Mouse (Mus musculus) embryonic facial prominence, embryonic 11.5 days (tissue): Measurements from ENCODE around the gene Nicn1. TPM values are rescaled to one million over a fixed set of nuclear protein-coding genes. Genes with fewer than 3 reads are reported as not detected.
A peak's percentile ranks its signal among the peaks of the same experiment; 100 is the strongest.

Source experiments
- ATAC-seq: fragments of 200-750 bp; cut with Nextera tagmentation; replicated peaks from 2 replicates; pipeline ENCODE4 v1.8.0; 2017; ENCODE audit warnings: low read depth; ENCODE audit not compliant: insufficient number of reproducible peaks, low FRiP score, low TSS enrichment
- DNase-seq: peaks from one replicate; pipeline ENCODE4 v3.0.0-alpha.2; 2015; ENCODE audit warnings: low spot score
- H3K27ac ChIP-seq: fragments of 300-500 bp; sonication (generic); replicated peaks from 2 replicates; pipeline ENCODE4 v1.5.1; 2014; ENCODE audit warnings: mild to moderate bottlenecking, low read depth, low read length, control low read depth
- H3K27me3 ChIP-seq: fragments of 300-500 bp; sonication (generic); 2 replicates; pipeline ENCODE4 v1.6.1; 2014; ENCODE audit warnings: mild to moderate bottlenecking, low read length, moderate library complexity, mixed read lengths; ENCODE audit not compliant: control insufficient read depth, insufficient read depth
- H3K36me3 ChIP-seq: fragments of 300-500 bp; sonication (generic); replicated peaks from 2 replicates; pipeline ENCODE4 v1.6.1; 2014; ENCODE audit warnings: low read depth, mild to moderate bottlenecking, low read length, moderate library complexity, mixed read lengths; ENCODE audit not compliant: control insufficient read depth, insufficient read depth
- H3K4me1 ChIP-seq: fragments of 300-500 bp; sonication (generic); 2 replicates; pipeline ENCODE4 v1.6.1; 2014; ENCODE audit warnings: low read length, mixed read lengths; ENCODE audit not compliant: control insufficient read depth, insufficient read depth
- H3K4me2 ChIP-seq: fragments of 300-500 bp; sonication (generic); 2 replicates; pipeline ENCODE4 v1.6.1; 2014; ENCODE audit warnings: low read depth, mild to moderate bottlenecking, control low read depth, low read length, moderate library complexity
- H3K4me3 ChIP-seq: fragments of 300-500 bp; sonication (generic); 2 replicates; pipeline ENCODE4 v1.5.1; 2014; ENCODE audit warnings: low read depth, low read length, control low read depth
- H3K9ac ChIP-seq: fragments of 300-500 bp; sonication (generic); replicated peaks from 2 replicates; pipeline ENCODE4 v1.6.1; 2014; ENCODE audit warnings: mild to moderate bottlenecking, control low read depth, low read length
- H3K9me3 ChIP-seq: fragments of 300-500 bp; sonication (generic); replicated peaks from 2 replicates; pipeline ENCODE4 v1.6.1; 2016; ENCODE audit warnings: mild to moderate bottlenecking, low read length, inconsistent platforms, mixed read lengths; ENCODE audit not compliant: control insufficient read depth
- WGBS: fragments of 180-500 bp; shearing (Covaris S2); extraction: QIAGEN DNeasy Blood & Tissue Kit; methylation state at CpG from one replicate; pipeline ENCODE4 v1.1.7; 2014; 5-methylcytosine and 5-hydroxymethylcytosine counted together
- polyA plus RNA-seq: library from polyadenylated mRNA; unstranded; fragments of >200 nt; fragmentation: Nextera tagmentation; extraction: Ambion mirVana; gene quantifications from 2 replicates; pipeline ENCODE4 v1.2.1, GENCODE M21; 2014

The Nicn1 gene
- polyA plus RNA-seq: 48.4 TPM in 2 replicates

GRCm38 (mm10) chr9:108290016-108290750 lies at the start of gene Nicn1:
Nicn1 (plus strand) TSS chr9:108290429.
- under 1% methylated on average over 32 of the region's 32 CpGs for WGBS
- peak within 1 kb of the TSS; percentile 50 for H3K4me2 ChIP-seq
- ATAC-seq: peak; percentile 94
- H3K4me1 ChIP-seq: no peaks in the 10 kb centered on the region; the same call in 1 of the 2 replicates
- H3K36me3 ChIP-seq: no peaks in the 10 kb centered on the region; the same call in 1 of the 2 replicates
- H3K9me3 ChIP-seq: no peaks in the 10 kb centered on the region
- H3K9ac ChIP-seq: peak within 1 kb of the TSS; percentile 70
- no peaks in the 10 kb centered on the region for H3K27me3 ChIP-seq
- H3K27ac ChIP-seq: peak within 1 kb of the TSS; percentile 48; the same call in 1 of the 2 replicates
- H3K4me3 ChIP-seq: peak within 1 kb of the TSS; percentile 51
- DNase-seq: peak; percentile 97

- ATAC-seq (no peak), DNase-seq (no peak)
- H3K9me3 ChIP-seq: no peaks in the 10 kb centered on the region
- H3K27ac ChIP-seq: no peak overlapping the region
- H3K4me2 ChIP-seq: no peak overlapping the region
- H3K4me1 ChIP-seq: no peaks in the 10 kb centered on the region
- no peaks in the 10 kb centered on the region for H3K27me3 ChIP-seq
- H3K36me3 ChIP-seq: no peaks in the 10 kb centered on the region; the same call in 1 of the 2 replicates
- 94% methylated on average over 3 of the region's 3 CpGs for WGBS
- H3K9ac ChIP-seq: no peak overlapping the region
- H3K4me3 ChIP-seq: no peak overlapping the region
Measured at GRCm38 (mm10) chr9:108244540-108244939, 45.7 kb upstream of the Nicn1 start.

GRCm38 (mm10) chr9:108244984-108245383 lies 45.2 kb upstream of the Nicn1 start:
- no peaks in the 10 kb centered on the region for H3K27me3 ChIP-seq
- peak; percentile 17 for DNase-seq
- H3K4me1 ChIP-seq: no peaks in the 10 kb centered on the region
- no peak overlapping the region for H3K27ac ChIP-seq
- 79% methylated on average over 3 of the region's 3 CpGs for WGBS
- no peak overlapping the region for H3K4me2 ChIP-seq
- no peak overlapping the region for H3K4me3 ChIP-seq
- H3K9me3 ChIP-seq: no peaks in the 10 kb centered on the region
- no peak overlapping the region for H3K9ac ChIP-seq
- ATAC-seq: no peak
- no peaks in the 10 kb centered on the region; the same call in 1 of the 2 replicates for H3K36me3 ChIP-seq

GRCm38 (mm10) chr9:108248957-108249356 lies 41.3 kb upstream of the Nicn1 start:
- Histone ChIP-seq H3K9ac (no peak overlapping the region), H3K27ac (no peak overlapping the region), H3K27me3 (no peaks in the 10 kb centered on the region), H3K4me2 (no peak overlapping the region), H3K9me3 (no peaks in the 10 kb centered on the region), H3K4me1 (no peaks in the 10 kb centered on the region), H3K4me3 (no peak overlapping the region), H3K36me3 (no peaks in the 10 kb centered on the region; the same call in 1 of the 2 replicates)
- no peak for DNase-seq
- WGBS: 34% methylated on average over 5 of the region's 5 CpGs
- ATAC-seq: no peak

- Histone ChIP-seq H3K9ac (no peak overlapping the region), H3K4me2 (no peak overlapping the region), H3K27ac (no peak overlapping the region), H3K9me3 (no peaks in the 10 kb centered on the region), H3K4me3 (no peak overlapping the region), H3K27me3 (no peaks in the 10 kb centered on the region), H3K36me3 (no peaks in the 10 kb centered on the region), H3K4me1 (no peaks in the 10 kb centered on the region)
- WGBS: 94% methylated on average over 6 of the region's 6 CpGs
- ATAC-seq (no peak), DNase-seq (no peak)
Measured at GRCm38 (mm10) chr9:108251877-108252276, 38.4 kb upstream of the Nicn1 start.

- DNase-seq (no peak), ATAC-seq (no peak)
- Histone ChIP-seq H3K9ac (no peak overlapping the region), H3K9me3 (no peaks in the 10 kb centered on the region), H3K4me1 (no peaks in the 10 kb centered on the region), H3K27ac (no peak overlapping the region), H3K4me3 (no peak overlapping the region), H3K4me2 (no peak overlapping the region), H3K27me3 (no peaks in the 10 kb centered on the region), H3K36me3 (no peaks in the 10 kb centered on the region)
- WGBS: 93% methylated on average over 7 of the region's 7 CpGs
Measured at GRCm38 (mm10) chr9:108252766-108253165, 37.5 kb upstream of the Nicn1 start.

GRCm38 (mm10) chr9:108260526-108260925 lies 29.7 kb upstream of the Nicn1 start:
- no peak for ATAC-seq
- no peaks in the 10 kb centered on the region for H3K27me3 ChIP-seq

GRCm38 (mm10) chr9:108261865-108262264 lies 28.4 kb upstream of the Nicn1 start:
- no peak for ATAC-seq
- Histone ChIP-seq H3K27ac (no peak overlapping the region), H3K27me3 (no peaks in the 10 kb centered on the region), H3K4me2 (peak overlapping the region; percentile 11; the same call in 1 of the 2 replicates), H3K9me3 (no peaks in the 10 kb centered on the region), H3K36me3 (no peaks in the 10 kb centered on the region), H3K4me3 (no peak overlapping the region), H3K9ac (no peak overlapping the region), H3K4me1 (peaks cover 7% of the 10 kb centered on the region; the same call in 1 of the 2 replicates)
- WGBS: 77% methylated on average over 7 of the region's 7 CpGs
- no peak for DNase-seq

More at GRCm38 (mm10) chr9:108260526-108260925, 29.7 kb upstream of the Nicn1 start:
- DNase-seq: no peak
- no peaks in the 10 kb centered on the region for H3K9me3 ChIP-seq
- no peak overlapping the region for H3K4me2 ChIP-seq
- H3K9ac ChIP-seq: no peak overlapping the region
- WGBS: 82% methylated on average over 4 of the region's 4 CpGs
- no peaks in the 10 kb centered on the region for H3K36me3 ChIP-seq
- H3K4me3 ChIP-seq: no peak overlapping the region
- no peak overlapping the region for H3K27ac ChIP-seq
- peaks cover 7% of the 10 kb centered on the region; the same call in 1 of the 2 replicates for H3K4me1 ChIP-seq
